Mouse (Mus musculus) bone marrow, adult 2 months (tissue): ENCODE measurements around the gene Nt5c2. TPM values are rescaled to one million over a fixed set of nuclear protein-coding genes. Genes with fewer than 3 reads are reported as not detected.

Experiments used
- H3K27ac ChIP-seq: fragments of 200-500 bp; 2 replicates; pipeline ENCODE4 v1.5.1; 2012; ENCODE audit warnings: low read depth, mild to moderate bottlenecking, control low read depth, inconsistent platforms, low read length; ENCODE audit not compliant: control insufficient read depth, poor library complexity, insufficient read depth
- H3K4me1 ChIP-seq: fragments of 200-500 bp; 2 replicates; pipeline ENCODE4 v1.6.1; 2011; ENCODE audit warnings: low read length; ENCODE audit not compliant: control insufficient read depth, insufficient read depth
- H3K4me3 ChIP-seq: fragments of 200-500 bp; replicated peaks from 2 replicates; pipeline ENCODE3; 2011; ENCODE audit warnings: mild to moderate bottlenecking, low read depth, low read length, control low read depth; ENCODE audit not compliant: control insufficient read depth
- CTCF ChIP-seq: fragments of 200-500 bp; IDR thresholded peaks from 2 replicates; pipeline ENCODE4 v1.5.1; 2011; ENCODE audit warnings: low read length, control low read depth; ENCODE audit not compliant: control insufficient read depth, insufficient read depth
- POLR2A ChIP-seq: fragments of 200-500 bp; IDR thresholded peaks from 2 replicates; pipeline ENCODE4 v1.6.1; 2011; ENCODE audit warnings: low read depth, mild to moderate bottlenecking, control low read depth, low read length, borderline replicate concordance; ENCODE audit not compliant: control insufficient read depth
- WGBS: fragments of 180-500 bp; shearing (Covaris S2); methylation state at CpG from one replicate; pipeline ENCODE4 v1.1.7; 2018; 5-methylcytosine and 5-hydroxymethylcytosine counted together
- polyA plus RNA-seq: library from polyadenylated mRNA; stranded (reverse); fragments of >200 nt; gene quantifications from 2 replicates; pipeline ENCODE4 v1.2.4, GENCODE M21; 2011; ENCODE audit warnings: low replicate concordance; ENCODE audit not compliant: missing spikeins, insufficient read depth, insufficient read length

Gene Nt5c2
- polyA plus RNA-seq, 1 experiment: 39.2 TPM

- 52% methylated on average over 3 of the region's 3 CpGs for WGBS
- H3K4me1 ChIP-seq: no peaks in the 10 kb centered on the region; the same call in 1 of the 2 replicates
- TF ChIP-seq POLR2A: no peak
- no peak for TF ChIP-seq CTCF
- no peak overlapping the region for H3K4me3 ChIP-seq
- H3K27ac ChIP-seq: no peak overlapping the region
Measured at GRCm38 (mm10) chr19:46911492-46911891, 103.5 kb downstream of the Nt5c2 start.

GRCm38 (mm10) chr19:46908977-46909376 is 106.0 kb downstream of the Nt5c2 start:
- Histone ChIP-seq H3K4me1 (no peaks in the 10 kb centered on the region; the same call in 1 of the 2 replicates), H3K27ac (no peak overlapping the region), H3K4me3 (no peak overlapping the region)
- TF ChIP-seq CTCF: no peak
- 86% methylated on average over 4 of the region's 4 CpGs for WGBS

- TF ChIP-seq CTCF (no peak), POLR2A (no peak)
- no peak overlapping the region for H3K4me3 ChIP-seq
- no peak overlapping the region for H3K27ac ChIP-seq
- 87% methylated on average over 5 of the region's 5 CpGs for WGBS
- no peaks in the 10 kb centered on the region; the same call in 1 of the 2 replicates for H3K4me1 ChIP-seq
Measured at GRCm38 (mm10) chr19:46908207-46908606, 106.7 kb downstream of the Nt5c2 start.

- Histone ChIP-seq H3K27ac (peak overlapping the region; percentile 64; the same call in 1 of the 2 replicates), H3K4me1 (peaks cover 4% of the 10 kb centered on the region; the same call in 1 of the 2 replicates), H3K4me3 (no peak overlapping the region)
- TF ChIP-seq POLR2A (no peak), CTCF (no peak)
- 79% methylated on average over 4 of the region's 4 CpGs for WGBS
Measured at GRCm38 (mm10) chr19:46905971-46906370, 109.0 kb downstream of the Nt5c2 start.

- TF ChIP-seq CTCF: no peak
- TF ChIP-seq POLR2A: no peak
- H3K27ac ChIP-seq: no peak overlapping the region
- H3K4me3 ChIP-seq: no peak overlapping the region
- H3K4me1 ChIP-seq: peaks cover 7% of the 10 kb centered on the region; the same call in 1 of the 2 replicates
Measured at GRCm38 (mm10) chr19:46905383-46905782, 109.6 kb downstream of the Nt5c2 start.

- H3K4me1 ChIP-seq: peaks cover 9% of the 10 kb centered on the region; the same call in 1 of the 2 replicates
- H3K27ac ChIP-seq: no peak overlapping the region
- 67% methylated on average over 1 of the region's 1 CpGs for WGBS
- H3K4me3 ChIP-seq: no peak overlapping the region
- TF ChIP-seq CTCF (no peak), POLR2A (no peak)
Measured at GRCm38 (mm10) chr19:46904907-46905306, 110.0 kb downstream of the Nt5c2 start.

- 84% methylated on average over 5 of the region's 5 CpGs for WGBS
- no peak overlapping the region for H3K27ac ChIP-seq
- H3K4me3 ChIP-seq: no peak overlapping the region
- H3K4me1 ChIP-seq: peaks cover 10% of the 10 kb centered on the region; the same call in 1 of the 2 replicates
- no peak for TF ChIP-seq CTCF
- TF ChIP-seq POLR2A: no peak
Measured at GRCm38 (mm10) chr19:46903379-46903778, 111.6 kb downstream of the Nt5c2 start.

GRCm38 (mm10) chr19:46901323-46901722 is 113.6 kb downstream of the Nt5c2 start:
- H3K27ac ChIP-seq: peak overlapping the region; percentile 48; the same call in 1 of the 2 replicates
- no peak overlapping the region for H3K4me3 ChIP-seq
- 35% methylated on average over 5 of the region's 5 CpGs for WGBS
- TF ChIP-seq CTCF (no peak), POLR2A (no peak)
- H3K4me1 ChIP-seq: peaks cover 10% of the 10 kb centered on the region; the same call in 1 of the 2 replicates

GRCm38 (mm10) chr19:46900786-46901185 is 114.2 kb downstream of the Nt5c2 start:
- H3K4me1 ChIP-seq: peaks cover 10% of the 10 kb centered on the region; the same call in 1 of the 2 replicates
- 53% methylated on average over 6 of the region's 6 CpGs for WGBS
- no peak overlapping the region for H3K4me3 ChIP-seq
- TF ChIP-seq CTCF (no peak), POLR2A (no peak)
- peak overlapping the region; percentile 4; the same call in 1 of the 2 replicates for H3K27ac ChIP-seq
